Mouse (Mus musculus) heart, embryonic 16.5 days (tissue): Measurements from ENCODE around the gene Igfbp4. TPM values are rescaled to one million over a fixed set of nuclear protein-coding genes. Genes with fewer than 3 reads are reported as not detected.

Source experiments
- ATAC-seq: fragments of 200-750 bp; cut with Nextera tagmentation; replicated peaks from 2 replicates; pipeline ENCODE4 v1.8.0; 2017; ENCODE audit warnings: moderate number of reproducible peaks; ENCODE audit not compliant: insufficient read depth, low FRiP score; ENCODE audit errors: extremely low read depth
- H3K27ac ChIP-seq: fragments of 300-500 bp; sonication (generic); 2 replicates; pipeline ENCODE4 v1.5.1; 2014; ENCODE audit warnings: mild to moderate bottlenecking, low read length, control low read depth, moderate library complexity
- H3K27me3 ChIP-seq: fragments of 300-500 bp; sonication (generic); 2 replicates; pipeline ENCODE4 v1.6.1; 2014; ENCODE audit warnings: low read length, mixed read lengths; ENCODE audit not compliant: control insufficient read depth, insufficient read depth
- H3K36me3 ChIP-seq: fragments of 300-500 bp; sonication (generic); 2 replicates; pipeline ENCODE4 v1.6.1; 2014; ENCODE audit not compliant: control insufficient read depth, insufficient read depth
- H3K4me1 ChIP-seq: fragments of 300-500 bp; sonication (generic); 2 replicates; pipeline ENCODE4 v1.6.1; 2014; ENCODE audit warnings: low read length, mixed read lengths; ENCODE audit not compliant: control insufficient read depth, insufficient read depth
- H3K4me2 ChIP-seq: fragments of 300-500 bp; sonication (generic); 2 replicates; pipeline ENCODE4 v1.6.1; 2014; ENCODE audit warnings: low read depth, mild to moderate bottlenecking, control low read depth, low read length
- H3K4me3 ChIP-seq: fragments of 300-500 bp; sonication (generic); 2 replicates; pipeline ENCODE4 v1.5.1; 2014; ENCODE audit warnings: mild to moderate bottlenecking, control low read depth, low read length
- H3K9ac ChIP-seq: fragments of 300-500 bp; sonication (generic); 2 replicates; pipeline ENCODE4 v1.6.1; 2014; ENCODE audit warnings: low read length, control low read depth
- H3K9me3 ChIP-seq: fragments of 300-500 bp; sonication (generic); replicated peaks from 2 replicates; pipeline ENCODE4 v1.6.1; 2016; ENCODE audit warnings: low read length; ENCODE audit not compliant: control insufficient read depth
- WGBS: fragments of 180-500 bp; shearing (Covaris S2); extraction: QIAGEN DNeasy Blood & Tissue Kit; methylation state at CpG from one replicate; pipeline ENCODE4 v1.1.7; 2014; 5-methylcytosine and 5-hydroxymethylcytosine counted together
- polyA plus RNA-seq: library from polyadenylated mRNA; unstranded; fragments of >200 nt; fragmentation: Nextera tagmentation; extraction: Ambion mirVana; gene quantifications from 2 replicates; pipeline ENCODE4 v1.2.1, GENCODE M21; 2015

Igfbp4 gene
- polyA plus RNA-seq: 377 and 385 TPM in 2 replicates

GRCm38 (mm10) chr11:99041051-99041729, at the start of gene Igfbp4:
Gene Igfbp4 (plus strand): TSS chr11:99041244.
- peak; percentile 75 for ATAC-seq
- Histone ChIP-seq H3K27ac (peak within 1 kb of the TSS; percentile 79), H3K27me3 (0 out of 2 replicates have a peak, but pooled peaks cover 2% of the 10 kb centered on the region), H3K9ac (peak within 1 kb of the TSS; percentile 84), H3K4me2 (peak within 1 kb of the TSS; percentile 98), H3K36me3 (no peaks in the 10 kb centered on the region), H3K9me3 (no peaks in the 10 kb centered on the region), H3K4me1 (peaks cover 20% of the 10 kb centered on the region), H3K4me3 (peak within 1 kb of the TSS; percentile 68)
- WGBS: under 1% methylated on average over 56 of the region's 63 CpGs

DNA sequence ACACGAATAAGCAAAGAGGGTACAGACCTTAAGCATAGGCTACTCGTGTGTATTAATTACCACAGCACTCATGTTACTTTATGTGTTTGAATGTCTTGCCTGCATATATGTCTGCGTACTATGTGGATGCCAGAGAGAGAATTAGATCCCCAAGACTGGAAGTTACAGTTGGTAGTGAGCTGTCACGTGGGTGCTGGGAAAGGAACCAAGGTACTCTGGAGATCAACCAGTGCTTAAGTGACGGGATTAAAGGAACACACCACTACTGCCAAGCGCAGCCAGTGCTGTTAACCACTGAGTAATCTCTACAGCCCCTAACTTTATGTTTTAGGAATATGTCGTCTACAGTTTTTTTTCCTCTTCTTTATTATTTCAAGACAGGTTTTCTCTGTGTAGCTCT, 45.1 kb upstream of the Igfbp4 start:
- no peak overlapping the region for H3K4me2 ChIP-seq
- no peaks in the 10 kb centered on the region for H3K9me3 ChIP-seq
- no peaks in the 10 kb centered on the region for H3K27me3 ChIP-seq
- no peak for ATAC-seq
- H3K4me1 ChIP-seq: no peaks in the 10 kb centered on the region
- H3K4me3 ChIP-seq: no peak overlapping the region
- 93% methylated on average over 7 of the region's 7 CpGs for WGBS
- no peak overlapping the region for H3K27ac ChIP-seq
- no peak overlapping the region for H3K9ac ChIP-seq
- H3K36me3 ChIP-seq: peaks cover 80% of the 10 kb centered on the region

DNA sequence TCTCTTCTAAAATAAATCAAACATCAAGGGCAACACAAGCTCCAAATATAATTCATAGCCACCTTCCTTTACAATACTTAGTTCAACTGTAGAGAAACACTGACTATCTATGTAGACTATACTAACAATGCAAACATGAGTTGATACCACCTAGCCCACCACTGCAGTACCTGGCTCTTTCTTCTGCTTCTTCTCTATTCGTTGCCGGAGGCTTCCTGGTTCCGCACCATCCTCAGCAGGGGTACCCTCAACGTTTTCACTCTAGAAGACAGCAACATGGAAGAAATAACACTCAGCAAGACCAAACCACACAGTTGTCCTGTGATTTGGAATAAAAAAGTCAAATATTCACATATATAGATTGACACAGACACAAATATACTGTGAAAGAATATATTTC, 43.4 kb upstream of the Igfbp4 start:
- Histone ChIP-seq H3K36me3 (peaks cover 83% of the 10 kb centered on the region), H3K4me2 (no peak overlapping the region), H3K9ac (no peak overlapping the region), H3K4me3 (no peak overlapping the region), H3K27ac (no peak overlapping the region), H3K9me3 (no peaks in the 10 kb centered on the region), H3K4me1 (no peaks in the 10 kb centered on the region), H3K27me3 (no peaks in the 10 kb centered on the region)
- 97% methylated on average over 4 of the region's 4 CpGs for WGBS
- ATAC-seq: no peak

DNA sequence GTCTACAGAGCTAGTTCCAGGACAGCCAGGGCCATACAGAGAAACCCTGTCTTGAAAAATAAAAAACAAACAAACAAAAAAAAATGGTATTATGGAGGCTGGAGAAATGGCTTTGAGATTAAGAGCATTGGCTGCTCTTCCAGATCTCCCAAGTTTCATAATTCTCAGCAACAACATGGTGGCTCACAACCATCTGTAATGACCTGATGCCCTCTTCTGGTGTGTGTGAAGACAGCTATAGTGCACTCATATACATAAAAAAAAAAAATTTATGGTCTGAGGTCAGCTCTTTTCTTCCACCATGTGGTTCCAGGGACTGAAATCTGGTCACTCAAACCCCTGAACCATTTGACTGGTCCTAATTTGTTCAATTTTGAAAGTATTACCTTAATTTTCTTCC, 42.3 kb upstream of the Igfbp4 start:
- no peaks in the 10 kb centered on the region for H3K27me3 ChIP-seq
- H3K9me3 ChIP-seq: no peaks in the 10 kb centered on the region
- no peak for ATAC-seq
- H3K27ac ChIP-seq: no peak overlapping the region
- H3K4me3 ChIP-seq: no peak overlapping the region
- no peak overlapping the region for H3K4me2 ChIP-seq
- H3K9ac ChIP-seq: no peak overlapping the region
- H3K36me3 ChIP-seq: peaks cover 80% of the 10 kb centered on the region
- H3K4me1 ChIP-seq: no peaks in the 10 kb centered on the region

DNA sequence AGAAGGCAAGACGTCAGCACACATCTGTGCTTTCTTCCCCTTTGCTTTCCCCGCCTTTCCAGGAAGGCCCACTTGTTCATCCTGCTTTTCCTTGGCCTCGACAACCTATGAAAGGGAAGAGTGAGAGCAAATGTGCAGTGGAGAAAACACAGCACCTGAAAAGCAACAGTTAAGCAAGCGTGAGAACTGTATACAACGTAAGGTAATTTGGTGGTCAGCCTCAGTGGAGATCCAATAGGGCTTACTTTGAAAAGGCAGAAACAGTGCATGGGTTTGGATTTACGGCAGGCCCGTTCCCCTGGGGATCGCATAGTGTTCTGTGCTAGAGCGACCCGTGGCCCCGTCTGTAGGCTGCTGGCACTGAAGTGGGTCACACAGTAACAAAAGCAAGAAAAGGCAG, 41.8 kb upstream of the Igfbp4 start:
- H3K4me3 ChIP-seq: no peak overlapping the region
- H3K36me3 ChIP-seq: peaks cover 80% of the 10 kb centered on the region
- H3K27ac ChIP-seq: no peak overlapping the region
- H3K4me1 ChIP-seq: no peaks in the 10 kb centered on the region
- H3K9me3 ChIP-seq: no peaks in the 10 kb centered on the region
- 89% methylated on average over 11 of the region's 11 CpGs for WGBS
- H3K4me2 ChIP-seq: no peak overlapping the region
- no peak overlapping the region for H3K9ac ChIP-seq
- no peak for ATAC-seq
- H3K27me3 ChIP-seq: no peaks in the 10 kb centered on the region

- peaks cover 50% of the 10 kb centered on the region for H3K36me3 ChIP-seq
- H3K9ac ChIP-seq: no peak overlapping the region
- WGBS: 91% methylated on average over 9 of the region's 9 CpGs
- no peak overlapping the region for H3K4me3 ChIP-seq
- H3K9me3 ChIP-seq: no peaks in the 10 kb centered on the region
- no peak overlapping the region for H3K27ac ChIP-seq
- H3K4me2 ChIP-seq: no peak overlapping the region
- no peaks in the 10 kb centered on the region for H3K27me3 ChIP-seq
- no peak for ATAC-seq
- no peaks in the 10 kb centered on the region for H3K4me1 ChIP-seq
Observed at GRCm38 (mm10) chr11:99006788-99007187, 34.3 kb upstream of the Igfbp4 start.

GRCm38 (mm10) chr11:99010124-99010523, 30.9 kb upstream of the Igfbp4 start:
- Histone ChIP-seq H3K4me1 (no peaks in the 10 kb centered on the region), H3K36me3 (peaks cover 48% of the 10 kb centered on the region), H3K4me3 (no peak overlapping the region), H3K4me2 (no peak overlapping the region), H3K9ac (no peak overlapping the region), H3K27ac (no peak overlapping the region), H3K9me3 (no peaks in the 10 kb centered on the region), H3K27me3 (no peaks in the 10 kb centered on the region)
- no peak for ATAC-seq
- WGBS: 57% methylated on average over 4 of the region's 4 CpGs

DNA sequence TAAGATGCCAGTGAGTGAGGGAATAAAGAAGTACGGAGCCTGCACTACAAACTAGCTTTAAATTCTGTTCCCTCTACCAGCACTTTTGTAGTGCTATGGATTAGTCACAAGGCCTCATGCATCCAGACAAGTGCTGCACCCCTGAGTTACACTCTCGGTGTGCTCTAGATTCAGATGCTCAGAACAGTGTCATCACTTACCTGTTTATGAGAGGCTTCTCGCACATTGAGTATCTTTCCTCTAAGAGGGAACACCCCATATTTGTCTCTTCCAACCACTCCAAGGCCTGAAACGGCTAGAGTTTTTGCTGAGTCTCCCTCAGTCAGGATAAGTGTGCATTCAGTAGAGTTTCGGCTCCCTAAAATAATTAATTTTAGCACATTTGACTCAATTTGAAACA, 30.3 kb upstream of the Igfbp4 start:
- no peak for ATAC-seq
- Histone ChIP-seq H3K27me3 (no peaks in the 10 kb centered on the region), H3K4me3 (no peak overlapping the region), H3K9me3 (no peaks in the 10 kb centered on the region), H3K4me1 (no peaks in the 10 kb centered on the region), H3K9ac (no peak overlapping the region), H3K27ac (no peak overlapping the region), H3K36me3 (peaks cover 50% of the 10 kb centered on the region), H3K4me2 (no peak overlapping the region)
- 93% methylated on average over 5 of the region's 5 CpGs for WGBS

- H3K27ac ChIP-seq: no peak overlapping the region
- H3K4me3 ChIP-seq: no peak overlapping the region
- H3K9me3 ChIP-seq: no peaks in the 10 kb centered on the region
- H3K4me1 ChIP-seq: no peaks in the 10 kb centered on the region
- no peak overlapping the region for H3K9ac ChIP-seq
- H3K36me3 ChIP-seq: peaks cover 63% of the 10 kb centered on the region
- WGBS: 94% methylated on average over 1 of the region's 1 CpGs
- no peak for ATAC-seq
- no peak overlapping the region for H3K4me2 ChIP-seq
- H3K27me3 ChIP-seq: no peaks in the 10 kb centered on the region
Observed at GRCm38 (mm10) chr11:99013856-99014255, 27.2 kb upstream of the Igfbp4 start.
